Mouse (Mus musculus): ENCODE measurements around the gene Cntn4.

The Cntn4 gene

DNA sequence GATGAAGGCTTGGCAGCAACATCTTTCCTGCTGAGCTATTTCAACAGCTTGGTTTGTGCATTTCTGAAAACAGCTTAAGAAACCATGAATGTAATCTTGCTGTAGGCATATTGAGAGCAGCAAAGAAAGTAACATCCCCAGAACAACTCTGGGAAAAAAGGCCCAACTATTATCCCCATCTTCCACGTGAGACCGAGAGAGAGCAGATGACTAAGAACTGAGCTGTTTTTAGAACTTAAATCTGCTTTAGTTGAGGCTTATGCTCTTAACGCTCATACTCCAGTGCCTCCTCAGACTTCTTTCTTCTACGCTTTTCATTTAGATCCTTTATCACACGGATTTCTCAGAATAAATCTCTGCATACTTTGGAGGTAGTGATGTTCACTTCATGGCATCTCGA is 784.9 kb downstream of the Cntn4 start:
- no peak for DNase-seq (ENCODE audit: low read depth, low spot score)

DNA sequence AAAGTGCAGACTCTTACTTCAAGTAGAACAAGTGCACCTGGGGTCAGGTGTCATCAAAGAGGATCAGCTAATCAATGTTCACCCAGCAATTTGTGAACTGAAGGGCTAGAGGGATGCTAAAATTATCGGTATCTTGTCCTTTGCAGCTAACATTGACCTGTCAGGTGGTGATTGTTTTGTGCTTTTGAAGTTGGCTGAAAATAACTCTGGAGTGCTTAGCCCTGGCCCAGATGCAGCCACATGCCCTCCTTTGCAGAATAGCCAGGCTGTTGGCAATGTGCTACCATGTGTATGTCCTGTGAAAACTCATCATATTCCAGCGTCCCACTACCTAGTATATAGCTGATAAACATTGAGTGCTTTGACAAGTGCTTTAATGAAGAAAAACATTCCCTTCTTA is 786.4 kb downstream of the Cntn4 start:
- DNase-seq (ENCODE audit: low read depth, low spot score): no peak

DNA sequence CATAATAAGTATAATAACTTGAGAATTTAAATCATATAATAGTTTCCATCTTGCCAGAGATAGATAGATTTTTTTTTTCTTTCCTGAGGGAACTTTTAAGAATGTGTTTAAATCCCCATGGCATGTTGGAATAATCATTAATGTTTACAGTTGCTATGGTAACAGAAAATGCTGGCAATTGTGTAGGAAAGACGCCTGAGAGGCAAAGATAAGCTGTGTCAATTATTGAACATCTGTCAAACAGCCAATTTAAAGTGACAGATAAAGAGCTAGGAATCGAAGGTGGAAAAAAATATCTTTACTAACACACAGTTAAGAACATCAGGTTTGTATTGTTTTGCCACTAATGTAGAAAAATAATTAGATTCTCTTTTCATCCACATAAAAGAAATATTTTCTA is 788.3 kb downstream of the Cntn4 start:
- DNase-seq (ENCODE audit: low read depth, low spot score): no peak

DNA sequence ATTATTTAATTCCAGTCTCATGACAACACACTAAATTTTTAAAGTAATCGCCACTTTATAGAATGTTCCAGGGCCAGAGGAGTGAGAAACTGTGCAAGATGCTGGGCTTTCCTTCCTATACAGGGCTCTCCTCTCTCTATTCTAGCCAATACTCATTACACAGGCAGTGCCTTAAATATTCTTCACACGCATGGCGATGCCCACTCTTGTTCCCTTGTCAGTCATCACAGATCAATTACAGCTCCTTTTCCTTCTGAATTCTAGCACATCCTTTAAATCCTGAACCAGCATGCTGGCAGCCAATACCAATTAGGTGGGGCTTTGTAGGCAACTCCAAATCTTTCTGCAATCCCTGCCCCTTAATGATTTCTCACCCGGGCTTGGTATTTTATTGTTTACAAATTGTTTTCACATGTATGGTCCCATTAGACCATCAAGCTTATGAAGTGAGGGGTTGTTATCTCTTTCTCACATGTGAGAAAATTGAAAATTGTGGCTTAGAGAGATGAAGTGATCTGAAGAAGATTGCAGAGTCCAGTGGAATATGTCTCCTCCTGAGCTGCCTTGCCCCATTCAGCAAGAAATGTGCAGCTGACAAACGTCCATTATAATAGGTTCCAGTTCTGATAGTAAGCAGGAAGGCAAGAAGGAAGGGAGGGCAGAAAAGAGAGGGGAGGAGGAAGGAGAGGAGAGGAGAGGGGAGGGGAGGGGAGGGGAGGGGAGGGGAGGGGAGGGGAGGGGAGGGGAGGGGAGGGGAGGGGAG is 789.0 kb downstream of the Cntn4 start:
- DNase-seq (ENCODE audit: low read depth, low spot score): no peak

DNA sequence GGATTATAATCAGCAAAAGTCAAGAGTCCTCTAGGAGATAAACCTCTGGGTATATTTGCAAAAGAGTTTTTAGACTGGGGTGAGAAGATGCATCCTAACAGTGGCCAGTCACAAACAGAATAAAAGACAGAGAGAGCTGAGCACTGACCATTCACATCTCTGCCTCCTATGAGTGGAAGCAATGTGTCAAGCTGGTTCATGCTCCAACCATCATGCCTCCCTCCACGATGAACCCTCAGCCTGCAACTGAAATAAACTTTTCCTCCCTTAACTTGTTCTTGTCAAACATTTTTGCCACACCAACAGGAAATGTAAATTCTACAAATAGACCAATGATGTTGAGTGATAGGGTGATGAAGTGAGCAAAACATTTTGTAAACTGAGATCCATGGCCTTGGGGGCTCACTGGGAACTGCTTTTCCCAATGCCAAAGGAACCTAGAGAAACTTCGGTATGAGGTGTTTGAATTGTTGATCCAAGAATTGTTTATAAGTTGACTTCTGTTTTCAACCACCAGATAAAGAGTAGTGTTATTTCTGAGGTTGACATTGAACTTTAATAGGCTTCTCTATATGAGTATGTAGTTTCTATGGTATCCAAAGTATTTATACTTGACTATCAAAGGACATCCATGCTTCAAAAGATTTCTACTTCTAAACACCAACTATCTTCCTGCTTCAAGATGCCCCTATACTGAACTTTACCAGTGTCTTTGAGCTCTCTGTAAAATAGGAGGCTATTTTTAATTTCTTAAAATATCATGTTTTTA is 794.6 kb downstream of the Cntn4 start:
- DNase-seq (ENCODE audit: low read depth, low spot score): no peak

DNA sequence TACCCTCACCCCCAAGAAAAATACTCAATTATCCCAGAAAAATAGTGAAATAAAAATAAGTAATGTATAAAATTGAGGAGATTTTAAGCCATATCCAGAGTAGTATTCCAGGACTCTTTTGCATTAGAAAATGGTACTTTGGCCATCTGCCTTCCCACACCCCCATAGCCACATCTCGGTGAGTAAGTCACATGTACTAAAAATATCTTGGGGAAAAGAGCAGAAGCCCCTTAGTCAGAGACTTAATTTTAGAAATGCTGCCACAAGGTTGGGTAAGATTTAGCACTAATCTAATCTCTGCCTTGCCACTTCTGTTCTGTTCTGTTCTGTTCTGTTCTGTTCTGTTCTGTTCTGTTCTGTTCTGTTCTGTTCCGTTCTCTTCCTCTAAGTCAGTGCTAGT is 796.4 kb downstream of the Cntn4 start:
- no peak for DNase-seq (ENCODE audit: low read depth, low spot score)

DNA sequence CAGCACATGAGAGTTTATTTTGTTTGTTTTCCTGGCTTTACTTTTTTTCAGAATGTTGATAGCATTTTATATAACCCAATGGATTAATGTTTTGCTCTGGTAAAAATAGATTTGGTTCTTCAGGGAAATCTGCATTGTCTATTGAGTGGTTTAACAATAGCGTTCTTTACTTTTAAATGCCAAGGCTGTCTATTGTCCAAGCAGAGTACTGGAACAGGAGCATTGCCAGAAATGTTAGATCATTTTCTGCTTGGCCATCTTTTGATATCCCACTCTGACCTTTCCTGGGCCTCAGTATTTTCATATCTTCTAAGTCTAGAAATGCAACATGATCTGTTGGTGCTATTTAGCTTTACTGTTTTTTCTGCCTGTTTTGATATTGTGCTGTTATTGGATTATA is 804.1 kb downstream of the Cntn4 start:
- DNase-seq (ENCODE audit: low read depth, low spot score): no peak

DNA sequence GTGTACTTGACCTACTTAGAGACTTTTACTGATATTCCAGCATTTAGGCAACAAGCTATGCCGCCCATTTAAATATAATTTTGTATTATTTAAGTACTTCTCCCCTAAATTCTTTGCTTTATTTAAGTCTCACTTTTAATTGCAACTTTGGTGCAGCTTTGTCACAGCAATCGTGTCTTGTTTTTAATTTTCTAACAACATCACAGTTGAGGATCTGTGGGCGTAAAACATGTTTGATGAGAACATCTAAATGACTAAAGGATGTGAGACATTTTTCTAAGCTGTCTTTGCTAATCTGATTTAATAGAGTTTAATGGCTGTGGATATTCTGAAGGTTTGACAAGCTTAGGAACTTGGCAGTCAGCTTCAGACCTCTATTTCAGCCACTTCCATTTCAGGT is 818.8 kb downstream of the Cntn4 start:
- no peak for DNase-seq (ENCODE audit: low read depth, low spot score)

DNA sequence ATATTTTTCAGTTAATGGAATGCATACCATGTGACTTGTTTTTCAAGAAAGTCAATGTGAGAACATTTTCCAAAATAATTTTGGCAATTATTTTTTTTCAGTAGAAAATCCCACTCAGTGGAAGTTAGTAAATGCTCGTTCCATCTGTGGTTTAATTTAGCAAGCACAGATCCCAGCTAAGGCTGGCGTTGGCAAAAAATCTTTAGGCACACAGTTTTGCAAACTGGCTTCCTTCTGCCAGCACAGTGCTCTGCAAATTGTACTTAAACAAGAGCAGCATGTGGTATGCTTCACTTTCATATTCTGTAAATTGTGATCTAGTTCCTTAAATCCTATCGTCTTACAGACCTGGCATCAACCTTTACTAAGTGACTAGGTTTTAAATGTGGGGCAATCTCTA is 821.7 kb downstream of the Cntn4 start:
- DNase-seq (ENCODE audit: low read depth, low spot score): no peak

DNA sequence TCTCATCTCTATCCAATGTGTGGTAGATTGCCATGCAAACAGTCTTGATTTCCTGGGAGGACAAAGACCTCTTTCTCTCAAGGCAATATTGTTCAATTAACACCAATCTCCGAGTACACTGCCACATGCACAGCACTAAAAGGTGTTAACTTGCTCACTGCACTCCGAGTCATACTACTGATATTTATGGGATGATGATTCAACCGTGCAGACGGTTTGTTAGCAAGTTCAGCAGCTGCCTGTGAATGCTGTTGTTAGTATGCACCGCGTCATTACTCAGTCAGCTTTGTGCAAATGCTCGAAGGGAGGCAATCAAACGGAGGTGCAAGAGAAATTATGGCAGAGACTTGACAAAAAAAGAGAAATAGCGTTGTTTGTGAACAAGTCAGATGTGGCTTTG is 826.5 kb downstream of the Cntn4 start:
- DNase-seq (ENCODE audit: low read depth, low spot score): no peak

DNA sequence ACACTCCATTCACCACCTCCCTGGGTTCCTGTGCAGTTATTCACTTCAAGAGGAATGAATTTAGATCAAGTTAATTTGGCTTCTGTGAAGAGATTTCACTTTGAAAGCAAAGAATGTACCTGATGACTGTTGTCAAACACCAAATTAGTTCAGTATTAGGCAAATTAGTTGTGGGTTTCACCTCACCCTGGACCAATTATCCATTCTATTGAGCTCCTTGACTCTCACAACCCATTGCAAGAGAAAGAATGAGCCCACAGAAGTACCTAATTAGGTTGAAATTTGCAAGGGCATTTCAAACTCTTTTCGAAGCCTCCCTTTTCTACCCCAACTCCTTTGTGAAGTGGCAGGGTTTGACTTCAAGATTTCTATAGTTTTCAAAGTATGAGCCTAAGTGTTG is 842.9 kb downstream of the Cntn4 start:
- DNase-seq (ENCODE audit: low read depth, low spot score): no peak

DNA sequence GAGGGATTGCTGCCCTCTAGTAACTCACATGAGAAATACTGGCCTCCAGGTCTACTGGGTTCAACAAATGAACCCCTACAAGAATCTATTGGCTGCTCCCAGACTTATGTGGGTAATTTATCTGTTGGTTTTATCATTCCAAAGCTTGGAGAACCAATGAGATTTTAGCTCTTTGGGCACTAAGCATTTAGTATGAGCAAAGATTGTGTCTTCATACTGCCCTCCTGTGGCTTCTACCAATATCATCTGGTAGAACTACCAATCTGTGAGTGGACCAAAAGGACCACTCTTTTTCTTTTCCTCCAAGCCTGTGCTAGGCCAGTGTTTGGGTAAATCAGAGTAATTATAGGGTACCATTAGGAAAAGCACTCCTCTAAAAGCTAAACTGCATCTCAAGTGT is 866.0 kb downstream of the Cntn4 start:
- DNase-seq (ENCODE audit: low read depth, low spot score): no peak

DNA sequence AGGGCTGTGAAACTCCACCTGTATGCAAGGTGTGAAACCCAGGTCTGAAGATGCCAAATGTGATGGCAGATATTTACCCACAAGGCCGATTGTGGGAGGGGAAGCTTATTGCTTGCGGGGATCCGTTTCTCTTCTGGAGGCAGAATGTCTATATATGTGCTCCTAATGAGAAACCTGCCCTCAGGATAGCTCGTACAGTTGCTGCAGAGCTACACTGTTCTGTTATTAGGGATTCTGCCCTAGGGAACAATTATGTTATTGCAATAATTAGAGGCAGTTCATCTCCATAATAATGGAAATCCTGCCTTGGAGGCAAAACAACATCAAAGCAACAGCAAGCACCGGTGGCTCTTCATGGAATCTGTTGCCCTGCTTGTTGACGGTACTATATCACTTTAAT is 884.2 kb downstream of the Cntn4 start:
- DNase-seq (ENCODE audit: low read depth, low spot score): no peak

DNA sequence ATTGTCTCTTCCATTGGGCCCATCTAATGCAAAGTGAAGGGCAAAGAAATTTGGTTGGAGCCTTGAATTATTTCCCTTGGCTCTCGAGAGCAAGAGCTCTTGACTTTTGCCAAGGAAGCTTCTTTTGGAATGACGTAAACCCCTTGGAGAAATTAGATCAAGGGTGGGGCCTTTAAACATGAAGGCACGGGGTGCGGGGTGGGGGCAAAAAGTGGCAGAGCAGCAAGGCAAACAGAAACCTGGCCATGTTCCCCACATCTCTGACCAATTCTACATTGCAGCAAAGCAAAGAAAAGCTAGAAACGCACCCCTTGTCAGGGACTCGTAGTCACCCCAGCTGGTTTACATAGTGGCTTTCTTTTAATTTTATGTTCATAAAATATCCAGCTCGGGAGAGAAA is 887.9 kb downstream of the Cntn4 start:
- no peak for DNase-seq (ENCODE audit: low read depth, low spot score)

DNA sequence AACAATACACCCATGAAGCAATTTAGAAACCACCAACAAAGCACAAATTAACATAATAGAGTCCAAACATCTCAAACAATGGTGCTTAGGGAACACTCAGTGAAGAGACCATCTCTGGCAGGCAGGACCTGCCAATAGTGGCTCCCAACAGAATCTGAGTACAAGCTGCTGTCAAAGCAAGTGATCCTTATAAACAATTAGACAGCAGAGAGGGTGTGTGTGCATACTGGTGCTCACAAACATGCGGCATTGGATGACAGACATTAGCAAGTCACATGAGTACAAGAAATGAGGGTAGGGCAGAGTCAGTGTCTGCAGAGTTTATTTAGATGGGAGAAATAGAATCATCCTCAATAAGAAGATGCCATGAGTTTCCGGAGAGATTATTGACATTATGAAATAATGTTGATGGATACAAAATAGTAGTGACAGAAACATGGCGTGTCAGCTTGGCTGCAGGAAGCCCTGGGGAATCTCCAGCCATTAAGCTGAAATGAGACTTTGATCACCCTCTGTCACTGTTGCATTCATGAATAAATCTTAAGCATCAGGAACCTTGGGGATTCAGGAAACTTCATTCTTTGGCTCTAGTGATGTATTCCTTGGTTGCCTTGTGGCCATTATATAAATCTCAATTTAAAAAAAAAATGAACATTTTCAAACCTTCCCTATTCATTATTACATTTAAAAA is 888.5 kb downstream of the Cntn4 start:
- DNase-seq (ENCODE audit: low read depth, low spot score): no peak

DNA sequence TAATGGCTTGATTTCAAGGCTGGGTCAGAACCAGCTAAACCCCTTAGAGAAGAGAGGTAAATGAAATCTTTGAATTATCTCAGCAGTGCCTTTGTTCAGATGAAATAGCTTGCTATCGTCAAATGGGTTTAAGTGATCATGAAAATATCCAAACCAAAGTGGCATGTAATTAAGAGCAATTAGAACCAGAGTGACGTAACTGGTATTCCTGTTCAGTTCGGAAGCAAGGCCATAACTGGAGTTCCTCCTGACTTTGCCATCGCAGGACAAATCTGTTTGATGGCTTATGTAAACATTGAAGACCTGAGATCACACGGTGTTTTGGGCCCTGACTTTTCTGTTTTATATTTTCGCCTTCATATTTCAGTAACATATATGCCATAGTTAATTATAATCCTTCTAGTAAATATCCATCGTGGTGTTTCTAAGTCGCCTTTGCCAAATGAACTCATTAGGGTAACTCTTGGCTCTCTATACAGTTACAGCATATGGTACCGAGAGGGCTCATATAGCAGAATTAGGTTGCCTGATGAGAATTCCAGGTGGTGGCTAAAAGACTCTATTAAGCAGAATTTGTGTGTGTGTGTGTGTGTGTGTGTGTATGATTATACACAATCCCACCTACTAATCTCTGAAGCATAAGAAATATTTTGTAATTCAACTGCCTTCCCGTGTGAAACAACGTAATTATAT is 889.6 kb downstream of the Cntn4 start:
- DNase-seq (ENCODE audit: low read depth, low spot score): no peak

DNA sequence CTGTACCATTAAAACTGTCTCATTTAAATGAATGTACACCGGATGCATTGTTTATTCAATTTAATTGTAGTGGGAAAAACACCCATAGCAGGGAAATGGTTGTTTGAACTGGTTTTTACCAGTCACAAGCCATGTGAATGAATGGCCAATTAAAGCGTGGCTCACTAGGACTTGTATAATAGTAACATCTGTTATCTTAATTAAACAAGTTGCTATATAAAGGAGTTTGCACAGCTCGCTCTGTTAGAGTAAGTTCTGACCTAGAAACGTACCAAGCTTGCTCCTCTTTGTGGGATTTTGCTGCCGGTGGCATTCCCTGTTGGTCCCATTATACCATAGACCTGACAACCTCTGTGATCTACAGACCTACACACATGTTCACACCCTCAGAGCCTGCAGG is 902.7 kb downstream of the Cntn4 start:
- DNase-seq (ENCODE audit: low read depth, low spot score): no peak

DNA sequence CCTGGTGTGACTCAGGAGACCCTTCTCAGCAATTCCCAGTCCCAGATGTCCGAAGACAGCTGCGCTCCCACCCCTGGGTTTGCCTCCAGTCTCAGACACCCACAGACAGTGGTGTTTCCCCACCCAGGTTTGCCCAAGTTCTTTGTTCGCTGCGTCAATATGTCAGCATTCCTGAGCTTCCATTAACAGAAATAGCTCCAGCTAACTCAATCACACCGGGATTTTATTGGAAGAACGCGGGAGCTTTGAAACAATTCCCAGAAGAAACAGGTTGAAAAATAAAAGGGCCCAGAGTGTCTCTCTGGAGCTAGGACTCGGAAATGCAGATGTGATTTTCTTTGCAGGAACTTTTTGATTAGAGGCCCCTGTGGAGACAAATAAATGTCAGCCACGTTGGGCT is 916.3 kb downstream of the Cntn4 start:
- no peak for DNase-seq (ENCODE audit: low read depth, low spot score)

DNA sequence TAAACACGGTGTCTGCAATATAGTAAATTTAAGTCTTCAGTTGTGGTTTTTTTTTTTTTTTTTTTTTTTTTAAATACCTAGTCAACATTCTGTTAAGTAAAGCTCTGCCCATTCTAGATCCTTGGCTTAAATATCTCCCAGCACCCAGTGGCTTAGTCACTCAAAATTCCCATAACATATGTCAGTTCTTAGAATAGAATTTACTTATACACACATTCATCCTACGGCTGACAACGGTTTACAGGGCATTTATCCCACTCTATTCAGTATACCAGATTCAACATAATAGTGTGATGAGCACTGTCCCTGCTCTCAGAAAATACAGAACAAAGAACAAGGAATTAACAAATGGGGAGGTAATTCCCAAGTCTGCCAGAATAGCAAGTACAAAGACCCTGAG is 939.6 kb downstream of the Cntn4 start:
- no peak for DNase-seq (ENCODE audit: low read depth, low spot score)

DNA sequence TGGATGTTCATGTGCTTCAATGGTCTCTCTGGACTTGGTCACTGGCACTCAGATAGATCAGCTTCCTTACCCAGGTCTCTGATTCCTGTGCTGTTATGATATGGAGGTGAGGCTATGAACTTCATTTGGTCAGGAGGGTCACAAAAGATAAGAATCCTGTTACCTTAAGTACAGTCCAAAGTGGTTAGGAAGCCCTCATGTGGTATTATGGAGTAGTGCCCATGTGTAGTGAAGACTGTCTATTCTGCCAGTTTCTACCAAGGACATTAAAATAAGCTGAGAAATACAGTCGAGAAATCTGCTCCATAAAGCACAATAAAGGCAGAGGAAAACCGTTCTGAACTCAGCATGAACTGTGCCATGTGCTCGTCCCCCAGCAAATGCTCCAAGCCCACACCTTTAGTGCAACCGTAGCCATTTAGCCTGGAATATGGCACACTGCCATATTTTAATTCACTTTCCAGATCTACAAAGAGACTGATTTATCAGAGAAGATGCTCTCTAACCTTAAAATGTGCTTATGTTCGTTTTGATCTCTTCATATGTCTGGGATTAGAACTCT is 943.8 kb downstream of the Cntn4 start:
- no peak for DNase-seq (ENCODE audit: low read depth, low spot score)

DNA sequence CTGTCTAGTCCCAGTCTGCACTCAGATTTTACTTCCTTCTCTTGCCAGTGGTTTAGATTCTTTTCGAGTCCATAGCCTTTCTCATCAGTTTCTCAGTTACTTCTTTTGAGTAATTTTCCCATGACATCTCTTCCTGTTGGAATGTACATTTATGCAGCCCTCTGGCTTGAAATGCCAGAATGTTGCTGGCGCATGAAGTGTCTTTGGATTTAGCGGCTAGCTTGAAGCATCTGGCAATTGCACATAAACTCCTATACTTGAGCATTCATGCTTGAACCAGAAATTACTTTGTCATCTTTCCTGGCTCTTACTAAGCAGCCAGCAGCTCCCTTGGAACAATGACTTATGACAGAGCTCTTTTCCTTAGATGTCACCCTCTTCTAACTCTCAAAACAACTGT is 965.6 kb downstream of the Cntn4 start:
- DNase-seq (ENCODE audit: low read depth, low spot score): no peak
